Mouse (Mus musculus) E14TG2a.4 (cell line): ENCODE data around the gene Slc35c2.

Source experiments
- H3K27me3 ChIP-seq: 2 replicates; pipeline ENCODE4 v1.6.1; 2014; ENCODE audit warnings: low read length, control low read depth; ENCODE audit not compliant: insufficient read depth
- H3K36me3 ChIP-seq: 2 replicates; pipeline ENCODE4 v1.6.1; 2014; ENCODE audit warnings: low read length, control low read depth; ENCODE audit not compliant: insufficient read depth
- H3K4me1 ChIP-seq: replicated peaks from 2 replicates; pipeline ENCODE4 v1.6.1; 2014; ENCODE audit warnings: low read depth, low read length, control low read depth
- H3K4me3 ChIP-seq: replicated peaks from 2 replicates; pipeline ENCODE4 v1.5.1; 2014; ENCODE audit warnings: mild to moderate bottlenecking, low read length
- H3K9me3 ChIP-seq: 2 replicates; pipeline ENCODE4 v1.6.1; 2014; ENCODE audit warnings: low read length, control low read depth
- CTCF ChIP-seq: conservative IDR thresholded peaks from 2 replicates; pipeline ENCODE4 v1.5.1; 2014; ENCODE audit warnings: low read length
- NANOG ChIP-seq: IDR thresholded peaks from 2 replicates; pipeline ENCODE4 v1.6.1; 2014; ENCODE audit warnings: borderline replicate concordance, low read length, mixed read lengths
- POU5F1 ChIP-seq: IDR thresholded peaks from 2 replicates; pipeline ENCODE4 v1.6.1; 2014; ENCODE audit warnings: low read length, borderline replicate concordance

Slc35c2 gene

GRCm38 (mm10) chr2:165243122-165243720, 44.4 kb downstream of the Slc35c2 start:
- peaks cover 26% of the 10 kb centered on the region for H3K4me1 ChIP-seq
- TF ChIP-seq CTCF (no peak), NANOG (no peak), POU5F1 (no peak)
- peaks cover 71% of the 10 kb centered on the region for H3K27me3 ChIP-seq
- no peaks in the 10 kb centered on the region for H3K36me3 ChIP-seq
- H3K4me3 ChIP-seq, result 0 out of 2 replicates have a peak overlapping the region, but pooled peaks have one; percentile 7
- 0 out of 2 replicates have a peak, but pooled peaks cover 3% of the 10 kb centered on the region for H3K9me3 ChIP-seq

DNA sequence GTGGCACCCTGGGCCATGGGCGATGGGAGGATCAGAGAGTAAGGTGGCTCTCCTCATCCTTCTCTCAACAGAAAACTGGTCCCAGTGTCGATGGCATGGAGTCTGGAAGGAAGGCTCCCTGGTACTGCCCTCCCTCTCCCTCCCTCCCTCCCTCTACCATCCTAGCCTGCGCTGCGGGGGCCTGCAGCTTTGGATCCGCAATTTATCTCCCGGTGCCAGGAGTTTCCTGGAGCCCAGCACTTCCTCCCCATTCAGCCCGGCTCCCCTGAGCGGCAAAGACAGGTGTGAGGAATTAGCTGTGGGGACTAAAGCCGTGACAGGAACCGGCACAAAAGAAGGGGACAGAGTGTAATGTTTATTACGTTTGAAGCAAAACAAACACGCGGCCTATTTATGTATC, 45.1 kb downstream of the Slc35c2 start:
- no peak for TF ChIP-seq NANOG
- no peak for TF ChIP-seq CTCF
- TF ChIP-seq POU5F1, result no peak
- Histone ChIP-seq H3K4me3 (0 out of 2 replicates have a peak overlapping the region, but pooled peaks have one; percentile 7), H3K36me3 (no peaks in the 10 kb centered on the region), H3K9me3 (0 out of 2 replicates have a peak, but pooled peaks cover 3% of the 10 kb centered on the region), H3K4me1 (peaks cover 23% of the 10 kb centered on the region), H3K27me3 (peaks cover 77% of the 10 kb centered on the region)

DNA sequence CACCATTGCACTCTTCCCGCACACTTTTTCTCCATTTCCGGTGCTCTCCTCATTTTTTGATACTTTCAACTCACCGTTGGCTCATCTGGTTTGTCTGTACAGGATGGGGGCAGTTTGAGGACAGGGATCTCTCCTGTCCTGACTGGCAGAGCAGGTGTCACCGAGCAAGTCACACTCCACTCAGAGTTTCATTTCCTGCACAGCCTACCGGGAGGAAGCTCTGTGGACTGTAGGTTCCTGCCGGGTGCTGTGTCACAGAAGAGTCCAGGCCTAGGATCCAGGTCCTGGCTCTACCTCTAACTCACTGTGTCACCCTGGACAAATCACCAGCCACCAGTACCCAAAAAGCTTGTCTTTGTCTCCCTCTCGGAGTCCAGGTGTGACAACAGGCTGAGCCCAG, 45.9 kb downstream of the Slc35c2 start:
- Histone ChIP-seq H3K27me3 (peaks cover 82% of the 10 kb centered on the region), H3K36me3 (no peaks in the 10 kb centered on the region), H3K4me3 (no peak overlapping the region), H3K4me1 (peaks cover 16% of the 10 kb centered on the region), H3K9me3 (0 out of 2 replicates have a peak, but pooled peaks cover 3% of the 10 kb centered on the region)
- TF ChIP-seq CTCF (no peak), POU5F1 (no peak), NANOG (no peak)

DNA sequence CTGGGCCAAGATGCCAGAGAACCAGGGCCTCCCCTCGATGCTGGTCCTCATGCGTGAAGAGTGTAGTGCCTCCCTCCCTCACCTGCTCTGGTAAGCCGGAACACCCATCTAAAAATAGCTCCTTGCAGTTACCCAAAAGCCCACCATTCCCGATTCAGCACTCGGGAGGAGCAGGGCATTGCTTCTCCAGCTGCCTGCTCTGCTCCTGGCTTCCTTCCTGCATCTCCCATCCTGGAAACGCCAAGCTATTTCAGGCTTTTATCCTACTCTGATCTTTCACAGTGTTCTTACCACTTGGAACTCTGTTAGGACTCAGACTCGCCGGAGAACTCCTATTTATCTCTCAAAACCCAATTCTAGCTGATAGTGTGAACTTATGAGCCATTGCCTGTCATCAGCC, 47.3 kb downstream of the Slc35c2 start:
- no peaks in the 10 kb centered on the region for H3K36me3 ChIP-seq
- no peak for TF ChIP-seq CTCF
- TF ChIP-seq NANOG, result no peak
- TF ChIP-seq POU5F1, result no peak
- H3K4me3 ChIP-seq, result no peak overlapping the region
- H3K9me3 ChIP-seq, result 0 out of 2 replicates have a peak, but pooled peaks cover 3% of the 10 kb centered on the region
- H3K27me3 ChIP-seq, result peaks cover 91% of the 10 kb centered on the region
- H3K4me1 ChIP-seq, result peaks cover 17% of the 10 kb centered on the region

- Histone ChIP-seq H3K4me3 (no peak overlapping the region), H3K27me3 (peaks cover 92% of the 10 kb centered on the region), H3K36me3 (no peaks in the 10 kb centered on the region), H3K9me3 (no peaks in the 10 kb centered on the region), H3K4me1 (peaks cover 23% of the 10 kb centered on the region)
- TF ChIP-seq CTCF (no peak), POU5F1 (no peak), NANOG (no peak)
Measured at GRCm38 (mm10) chr2:165239533-165240144, 48.0 kb downstream of the Slc35c2 start.

DNA sequence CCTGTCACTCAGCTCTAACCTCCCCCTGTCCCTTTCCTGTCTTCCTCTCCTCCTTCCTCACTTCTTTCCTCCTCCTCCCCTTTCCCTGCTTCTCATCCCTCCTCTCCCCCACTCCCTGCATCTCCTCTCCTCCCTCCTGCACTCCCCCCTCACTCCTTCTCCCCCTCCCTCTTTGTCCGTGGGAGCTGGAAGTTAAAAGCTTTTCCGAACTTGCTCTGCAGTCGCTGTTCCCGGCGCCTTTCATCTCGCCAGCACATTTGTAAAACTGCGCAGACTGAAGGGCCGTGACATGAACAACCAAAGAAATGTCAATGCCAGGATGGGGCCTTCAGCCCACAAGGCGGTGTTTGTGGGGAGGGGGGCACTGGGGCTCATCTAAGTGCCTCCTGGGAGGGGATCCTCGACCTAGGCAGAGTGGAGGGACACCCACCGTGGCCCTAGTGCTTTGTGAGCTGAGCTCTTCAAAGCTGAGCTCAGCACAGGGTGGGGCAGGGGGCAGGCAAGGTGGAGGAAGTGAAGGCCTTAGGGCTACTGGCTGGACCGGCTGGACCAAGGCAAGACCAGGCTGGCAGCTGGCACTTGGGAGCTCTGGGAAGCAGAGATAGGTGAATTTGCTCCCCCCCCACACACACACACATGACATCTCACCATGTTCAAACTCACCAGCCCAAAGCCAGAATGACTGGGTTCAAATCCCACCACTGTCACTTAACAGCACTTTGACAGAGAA, 49.1 kb downstream of the Slc35c2 start:
- H3K4me1 ChIP-seq, result peaks cover 24% of the 10 kb centered on the region
- no peak overlapping the region for H3K4me3 ChIP-seq
- TF ChIP-seq NANOG (no peak), CTCF (no peak), POU5F1 (no peak)
- H3K9me3 ChIP-seq, result no peaks in the 10 kb centered on the region
- H3K36me3 ChIP-seq, result no peaks in the 10 kb centered on the region
- H3K27me3 ChIP-seq, result peaks cover 94% of the 10 kb centered on the region

DNA sequence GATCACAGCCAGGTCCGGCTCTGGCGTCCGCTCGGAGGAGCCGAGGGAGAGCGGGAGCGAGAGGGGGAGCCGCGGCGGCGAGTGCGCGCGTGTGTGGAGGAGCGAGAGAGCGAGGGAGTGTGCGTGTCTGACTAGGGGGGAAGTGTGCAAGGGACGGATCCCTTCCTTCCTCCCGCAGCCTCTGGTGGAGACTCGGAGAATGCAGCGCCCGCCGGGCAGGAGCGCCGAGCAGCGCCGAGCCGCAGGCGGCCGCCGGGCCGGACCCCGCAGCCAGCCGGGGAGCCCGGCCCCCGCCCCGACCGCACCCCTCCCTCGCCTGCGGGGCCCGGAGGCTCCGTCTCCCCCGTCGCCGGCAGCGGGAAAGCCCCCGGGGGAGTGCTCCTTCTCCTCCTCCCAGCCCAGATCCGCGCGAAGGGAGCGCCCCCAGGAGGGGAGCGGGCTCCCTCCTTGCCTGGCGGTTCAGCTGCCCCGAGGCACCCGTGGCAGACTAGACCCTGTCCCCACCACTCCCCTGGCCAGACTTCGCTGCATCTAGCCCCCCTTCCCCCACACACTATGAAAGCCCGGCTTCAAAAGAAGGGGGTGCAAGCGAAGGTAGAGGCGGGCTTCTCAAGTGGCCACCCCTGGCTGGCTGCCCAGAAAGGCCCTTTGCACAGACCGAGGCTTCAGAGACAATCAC, 52.9 kb downstream of the Slc35c2 start, which contains the start of gene Cdh22:
Gene Cdh22 (minus strand): TSS at position 241 of the 679 bp plus-strand sequence.
- Histone ChIP-seq H3K4me3 (peak within 1 kb of the TSS; percentile 81), H3K9me3 (no peaks in the 10 kb centered on the region), H3K27me3 (peaks cover 94% of the 10 kb centered on the region), H3K4me1 (peaks cover 17% of the 10 kb centered on the region), H3K36me3 (no peaks in the 10 kb centered on the region)
- TF ChIP-seq CTCF, result no peak
- TF ChIP-seq NANOG, result no peak
- TF ChIP-seq POU5F1, result no peak

DNA sequence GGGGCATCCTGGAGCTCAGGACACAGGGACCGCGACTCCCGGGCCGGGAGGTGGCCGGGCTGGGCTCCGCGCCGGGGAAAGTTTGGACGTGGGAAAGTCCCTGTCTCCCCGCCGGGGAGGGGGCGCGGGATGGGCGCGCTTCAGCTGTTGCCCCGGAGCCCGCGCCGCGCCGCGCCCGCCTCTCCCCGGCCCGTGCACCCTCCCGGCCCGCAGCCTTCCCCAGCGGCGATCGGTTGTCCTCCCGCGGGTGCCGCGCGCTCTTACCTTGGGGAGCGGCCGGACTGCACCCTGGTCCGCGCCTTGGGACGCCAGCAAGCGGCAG, 53.4 kb downstream of the Slc35c2 start:
- TF ChIP-seq CTCF, result no peak
- TF ChIP-seq NANOG, result no peak
- TF ChIP-seq POU5F1, result no peak
- Histone ChIP-seq H3K36me3 (no peaks in the 10 kb centered on the region), H3K27me3 (peaks cover 94% of the 10 kb centered on the region), H3K4me3 (peak overlapping the region; percentile 81), H3K9me3 (no peaks in the 10 kb centered on the region), H3K4me1 (peaks cover 15% of the 10 kb centered on the region)
